Mouse (Mus musculus): ENCODE measurements at regions not wholly inside any gene's neighbourhood (a gene's known extent, or its start where the extent isn't known, plus 50 kb on each side); places are given as distances from the start of the nearest gene placed in this dataset.

DNA sequence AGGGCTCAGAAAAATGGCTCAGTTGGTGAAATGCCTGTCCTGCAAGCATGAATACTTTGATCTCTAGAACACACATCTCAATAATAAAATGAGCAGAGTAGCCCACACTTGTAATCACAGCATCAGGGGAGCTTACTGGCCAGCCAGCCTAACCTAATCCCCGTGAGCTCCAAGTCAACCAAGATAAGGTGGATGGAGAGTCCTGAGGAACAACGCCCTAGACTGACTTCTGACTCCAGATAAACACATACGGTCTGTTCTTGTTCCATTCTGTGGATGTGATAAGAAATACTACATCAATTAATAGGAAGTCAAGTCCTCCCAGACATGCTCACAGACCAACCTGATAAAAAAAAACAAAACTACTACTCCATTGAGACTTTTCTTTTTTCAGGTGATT is 180.4 kb upstream of the Jarid2 start:
- no peak for DNase-seq (ENCODE audit: inconsistent ontology term)

DNA sequence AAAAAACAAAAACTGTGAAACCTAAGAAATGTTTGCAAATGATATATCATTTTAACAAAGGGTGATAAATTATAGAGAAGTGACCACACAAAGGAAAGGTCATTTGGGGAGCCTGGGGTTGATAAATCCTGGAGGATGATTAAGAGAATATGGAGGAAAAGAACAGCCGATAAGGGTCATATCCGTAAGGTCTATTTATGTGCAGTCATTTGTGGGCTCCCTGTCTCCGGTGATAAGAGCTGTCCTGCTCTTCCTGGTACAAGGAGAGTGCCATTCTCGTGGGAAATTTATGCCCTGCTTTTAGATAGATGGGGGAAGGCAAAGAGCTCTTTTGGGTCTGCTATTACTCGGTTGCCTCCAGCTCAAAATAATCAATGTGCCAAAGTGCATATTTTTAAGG is 175.9 kb upstream of the Jarid2 start:
- DNase-seq (ENCODE audit: inconsistent ontology term): no peak

DNA sequence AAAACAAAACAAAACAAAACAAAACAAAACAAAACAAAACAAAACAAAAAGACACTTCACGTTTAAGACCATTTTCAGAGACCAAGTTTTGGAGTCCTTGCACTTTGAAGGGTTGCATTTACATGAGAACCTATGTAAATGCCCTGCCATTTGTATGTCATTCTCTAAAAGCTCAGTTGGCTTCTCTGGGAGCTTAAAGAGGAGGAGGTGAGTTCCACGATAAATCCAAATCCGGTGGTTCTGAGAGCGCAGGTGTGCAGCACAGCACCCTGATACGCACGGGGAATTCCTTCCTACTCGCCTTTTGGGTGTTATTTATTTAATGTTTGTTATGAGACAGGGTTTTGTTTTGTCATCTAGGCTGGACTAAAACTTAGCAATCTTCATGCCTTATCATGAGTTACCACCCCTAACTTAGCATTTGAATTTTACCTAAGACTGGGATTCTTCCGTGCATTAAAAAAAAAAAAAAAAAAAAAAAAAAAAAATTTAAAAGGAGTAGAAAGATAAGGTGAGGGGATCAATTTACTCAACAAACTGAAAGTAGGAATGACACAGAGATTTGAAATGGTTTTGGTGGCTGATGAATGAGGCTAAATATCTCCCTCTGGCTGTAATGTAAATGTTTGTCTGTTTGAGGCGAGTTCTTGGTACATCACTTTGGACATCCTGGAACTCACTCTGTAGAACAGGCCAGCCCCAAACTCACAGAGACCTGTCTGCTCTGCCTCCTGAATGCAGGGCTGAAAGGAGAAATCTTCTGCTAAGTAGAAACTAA is 174.4 kb upstream of the Jarid2 start:
- no peak for DNase-seq (ENCODE audit: inconsistent ontology term)

DNA sequence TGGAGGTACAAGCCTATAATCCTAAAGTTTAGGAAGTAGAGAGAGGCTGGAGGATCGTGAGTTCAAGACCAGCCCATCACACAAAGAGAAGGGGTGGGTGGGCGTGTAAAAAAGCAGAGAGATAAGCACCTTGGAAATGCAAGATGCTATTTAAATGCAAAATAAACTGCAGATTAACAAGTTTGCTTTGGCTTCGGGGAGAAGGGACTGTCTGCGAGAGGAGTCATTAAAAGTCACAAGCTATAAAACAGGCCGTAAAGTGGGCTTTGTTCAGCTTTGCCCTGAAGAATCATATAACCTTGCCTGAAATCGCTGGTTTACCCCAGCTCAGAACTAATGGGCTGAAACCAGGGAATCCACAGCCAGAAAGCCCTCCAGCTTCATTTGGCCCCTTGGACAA is 173.3 kb upstream of the Jarid2 start:
- no peak for DNase-seq (ENCODE audit: inconsistent ontology term)

DNA sequence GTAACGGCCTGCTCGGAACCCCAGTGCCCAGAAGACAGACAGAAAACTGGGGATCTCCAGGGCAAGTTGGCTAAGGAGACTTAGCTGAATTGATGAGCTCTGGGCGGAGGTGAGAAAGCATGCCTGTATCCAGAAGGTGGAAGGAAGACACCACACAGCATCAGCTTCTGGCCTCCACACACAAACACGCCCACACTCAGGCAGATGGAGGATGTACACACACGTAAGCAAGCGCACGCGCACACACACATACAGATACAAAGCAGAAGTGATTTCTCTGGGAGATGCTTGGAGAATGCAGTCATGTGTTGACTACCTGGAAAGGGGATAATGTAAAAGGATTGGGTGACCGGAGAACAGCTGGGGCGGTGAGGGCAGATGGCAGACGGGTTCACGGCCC is 171.2 kb upstream of the Jarid2 start:
- no peak for DNase-seq (ENCODE audit: inconsistent ontology term)

DNA sequence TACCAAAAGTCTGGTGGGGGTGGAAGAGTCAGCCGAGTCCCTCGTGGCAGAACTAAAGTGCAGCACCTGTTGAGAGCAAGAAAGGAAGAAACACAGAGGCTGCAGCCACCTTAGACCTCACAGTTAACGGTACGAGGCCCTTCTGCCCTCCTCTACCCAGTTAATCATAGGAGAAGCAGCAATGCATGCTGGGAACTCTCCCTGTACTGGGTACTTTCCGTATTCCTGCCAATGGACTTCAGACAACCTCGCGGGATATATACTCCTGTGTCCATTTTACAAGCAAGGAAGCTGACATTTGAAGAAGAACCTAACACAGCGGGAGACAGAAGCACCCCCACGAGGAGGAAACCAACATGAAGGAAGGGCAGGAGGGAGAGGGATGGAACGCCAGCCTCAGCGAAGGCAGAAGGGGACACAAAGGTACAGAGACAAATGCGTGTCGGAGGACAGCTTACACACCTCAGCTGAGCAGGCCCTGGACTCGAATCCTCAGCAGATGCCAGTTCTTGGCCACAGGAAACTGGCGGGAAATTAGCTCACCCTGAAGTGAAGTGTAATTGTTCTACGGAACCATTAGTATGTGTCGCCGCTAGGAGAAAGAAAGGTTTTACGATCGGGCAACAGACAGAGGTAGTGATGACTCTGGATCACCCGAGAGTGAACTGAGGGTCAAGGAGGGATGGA is 170.6 kb upstream of the Jarid2 start:
- no peak for DNase-seq (ENCODE audit: inconsistent ontology term)

DNA sequence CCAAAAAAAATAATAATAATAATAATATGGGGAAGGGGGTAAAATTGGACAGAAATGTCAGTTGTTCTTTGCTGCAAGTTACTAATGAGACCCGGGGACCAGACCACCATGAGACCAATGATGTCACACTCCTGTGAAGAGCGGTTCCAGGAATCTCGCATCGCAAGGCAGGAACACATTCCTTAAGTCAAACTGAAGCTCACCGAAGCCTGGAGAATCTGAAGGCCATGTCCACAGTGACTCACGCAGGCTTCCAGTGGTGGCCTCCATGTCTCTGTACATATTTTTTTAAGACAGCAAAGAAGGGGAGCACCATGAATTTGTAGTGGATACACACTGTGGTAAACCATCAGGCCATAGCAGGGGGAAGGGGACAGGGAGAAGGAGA is 170.1 kb upstream of the Jarid2 start:
- DNase-seq (ENCODE audit: inconsistent ontology term): no peak

DNA sequence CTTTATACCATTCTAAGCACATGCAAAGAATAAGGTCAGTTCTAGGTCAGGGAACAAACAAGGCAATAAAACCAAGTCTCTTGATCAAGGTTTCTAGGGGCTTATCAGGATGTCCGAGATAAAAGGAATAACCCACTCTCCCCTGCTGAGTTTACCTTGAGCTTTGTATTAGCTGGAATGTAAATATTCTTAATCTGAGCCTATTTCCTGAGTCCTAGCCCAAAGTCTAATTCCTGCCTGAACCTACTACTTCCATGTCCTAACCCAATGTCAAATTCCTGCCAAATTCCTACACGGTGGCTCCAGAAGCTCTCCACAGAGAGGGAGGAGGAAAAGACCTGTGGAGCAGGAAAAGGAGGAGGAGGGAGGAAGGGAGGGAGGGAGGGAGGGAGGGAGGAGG is 169.6 kb upstream of the Jarid2 start:
- no peak for DNase-seq (ENCODE audit: inconsistent ontology term)

DNA sequence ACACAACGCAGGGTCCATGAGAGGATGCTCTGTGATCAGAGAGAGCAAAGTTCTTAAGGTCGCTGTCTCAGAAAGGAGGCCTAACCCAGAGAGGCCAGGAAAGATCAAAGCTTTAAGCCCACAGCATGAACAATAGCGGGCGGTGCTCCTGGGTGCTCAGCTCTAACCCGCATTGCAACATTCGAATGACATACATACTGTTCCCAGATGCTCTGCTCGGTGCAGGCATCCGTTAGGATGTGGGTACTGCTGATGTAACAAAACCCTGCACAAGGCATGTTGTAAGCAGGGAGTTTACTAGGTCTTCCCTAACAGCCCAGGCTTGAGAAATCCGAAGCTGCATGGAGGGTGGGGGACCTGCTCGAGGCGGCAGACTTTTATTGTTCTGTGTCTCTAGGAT is 164.6 kb upstream of the Jarid2 start:
- DNase-seq (ENCODE audit: inconsistent ontology term): no peak

DNA sequence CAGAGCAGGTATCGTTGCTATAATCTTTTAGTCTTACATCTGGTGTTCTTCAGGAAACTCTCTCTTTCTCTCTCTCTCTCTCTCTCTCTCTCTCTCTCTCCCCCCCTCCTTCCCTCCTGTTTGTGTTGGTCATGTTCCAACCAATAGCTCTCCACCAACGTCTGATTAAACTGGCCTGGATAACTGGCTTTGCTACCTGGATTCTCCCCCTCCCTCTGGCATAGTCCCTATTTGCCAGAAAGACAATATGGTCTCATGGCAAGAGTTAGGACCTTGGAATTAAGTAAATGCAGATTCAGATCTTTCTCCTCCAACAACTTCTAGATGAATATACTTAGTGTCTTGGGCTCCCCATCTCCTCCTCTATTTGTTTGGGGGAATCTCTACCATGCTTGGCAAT is 161.6 kb upstream of the Jarid2 start:
- no peak for DNase-seq (ENCODE audit: inconsistent ontology term)

DNA sequence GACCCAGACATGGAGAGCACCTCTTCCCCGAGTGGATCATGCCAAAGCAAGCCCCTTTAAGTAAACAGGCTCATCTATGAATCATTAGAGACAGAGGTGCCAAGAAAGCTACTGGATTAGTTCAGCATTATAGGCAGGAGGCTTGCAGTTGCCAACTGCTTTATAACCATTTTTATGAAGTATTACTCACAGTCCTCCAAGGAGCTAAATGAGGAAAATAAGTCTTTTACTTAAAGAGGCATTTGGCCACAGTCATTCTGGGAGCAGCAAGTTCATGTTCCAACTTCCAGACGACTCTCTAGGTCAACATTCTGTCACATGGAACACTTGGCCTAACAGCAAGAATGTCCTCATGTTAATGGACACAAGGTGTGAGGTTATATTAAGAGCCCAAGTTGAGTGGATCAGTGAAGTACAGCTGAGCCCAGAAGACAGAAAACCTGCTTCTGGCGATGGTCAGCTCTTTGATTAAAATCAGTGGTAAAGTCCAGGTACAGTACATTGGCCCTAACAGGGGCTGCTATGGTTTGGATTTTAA is 160.0 kb upstream of the Jarid2 start:
- DNase-seq (ENCODE audit: inconsistent ontology term): peak; percentile 39

DNA sequence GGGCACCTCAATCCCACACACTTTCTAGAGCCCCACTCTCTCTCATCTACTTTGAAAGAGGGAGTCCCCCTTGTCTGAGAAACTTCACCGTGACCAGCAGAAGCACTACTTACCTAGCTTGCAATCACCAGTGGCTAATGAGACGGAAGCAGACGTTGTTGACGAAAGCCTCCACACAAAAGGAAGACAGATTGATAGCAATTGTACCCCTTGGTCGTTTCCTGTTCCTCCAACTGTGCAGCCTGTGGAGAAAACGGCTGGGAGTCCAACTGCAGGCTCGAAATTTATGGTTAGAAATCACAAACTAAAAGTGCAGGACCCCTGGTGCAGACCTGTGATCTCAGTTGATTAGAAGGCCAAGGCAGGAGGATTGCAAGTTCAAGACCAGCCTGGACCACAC is 155.8 kb upstream of the Jarid2 start:
- DNase-seq (ENCODE audit: inconsistent ontology term): no peak

DNA sequence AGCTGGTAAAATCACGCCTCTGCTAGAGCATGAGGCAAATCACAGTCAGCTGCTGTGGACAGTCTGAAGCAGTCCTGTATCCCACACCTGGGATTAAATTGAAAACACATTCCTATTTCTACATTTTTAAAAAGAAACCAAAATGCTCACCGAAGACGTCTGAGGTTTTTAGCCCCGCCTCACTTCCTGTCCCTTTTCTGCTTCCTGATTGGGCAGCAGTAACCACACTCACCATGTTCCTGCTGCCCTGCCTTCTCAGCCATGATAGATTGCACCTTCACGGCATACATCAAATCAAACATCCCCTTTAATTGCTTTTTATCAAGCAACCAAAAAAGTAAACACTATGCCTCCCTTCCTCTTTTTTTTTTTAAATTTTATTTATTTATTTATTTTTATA is 150.1 kb upstream of the Jarid2 start:
- no peak for DNase-seq (ENCODE audit: inconsistent ontology term)

DNA sequence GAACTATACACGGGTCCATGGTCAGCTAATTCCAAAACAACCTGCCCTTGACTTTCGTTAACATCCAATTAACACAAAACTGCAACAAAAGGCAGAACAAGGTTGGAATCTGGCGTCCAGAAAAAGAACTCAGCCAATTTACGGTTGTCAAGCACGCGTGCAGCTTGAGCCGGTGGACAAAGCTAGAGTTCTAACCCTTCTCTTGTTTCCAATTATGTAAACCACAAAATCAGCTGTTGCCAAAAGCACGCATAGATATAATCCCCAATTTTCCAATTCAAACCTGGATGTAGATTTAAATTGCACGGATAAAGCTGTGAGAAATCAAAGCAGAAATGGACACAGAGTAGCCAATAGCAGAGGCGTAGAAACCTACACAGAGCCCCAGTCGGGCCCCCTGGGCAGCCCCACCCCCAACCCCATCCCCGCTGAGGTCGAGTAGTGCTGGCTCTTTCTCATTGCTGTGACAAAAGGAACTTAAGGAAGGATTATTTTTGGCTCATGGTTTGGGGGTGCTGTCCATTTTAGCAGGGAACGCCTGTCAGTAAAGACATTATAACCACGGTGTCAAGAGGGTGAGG is 149.0 kb upstream of the Jarid2 start:
- peak; percentile 22 for DNase-seq (ENCODE audit: inconsistent ontology term)

DNA sequence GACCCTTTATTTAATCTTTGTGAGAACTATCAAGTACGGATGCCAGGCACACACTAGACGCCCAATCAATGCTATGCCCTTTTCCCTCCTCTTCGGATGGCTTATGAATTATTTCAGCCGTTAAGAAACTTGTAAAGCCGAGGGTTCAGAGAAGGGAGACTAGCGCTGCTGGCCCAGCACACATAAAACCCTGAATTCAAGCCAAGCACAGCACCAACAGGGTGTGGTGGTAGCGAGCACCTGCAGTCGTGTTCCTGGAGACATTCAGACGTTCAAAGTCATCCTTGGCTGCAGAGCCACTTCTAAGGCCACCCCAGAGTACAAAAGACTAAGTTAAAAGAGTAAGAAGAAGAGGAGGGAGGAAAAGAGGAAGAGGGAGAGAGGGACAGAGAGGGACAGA is 148.5 kb upstream of the Jarid2 start:
- no peak for DNase-seq (ENCODE audit: inconsistent ontology term)

DNA sequence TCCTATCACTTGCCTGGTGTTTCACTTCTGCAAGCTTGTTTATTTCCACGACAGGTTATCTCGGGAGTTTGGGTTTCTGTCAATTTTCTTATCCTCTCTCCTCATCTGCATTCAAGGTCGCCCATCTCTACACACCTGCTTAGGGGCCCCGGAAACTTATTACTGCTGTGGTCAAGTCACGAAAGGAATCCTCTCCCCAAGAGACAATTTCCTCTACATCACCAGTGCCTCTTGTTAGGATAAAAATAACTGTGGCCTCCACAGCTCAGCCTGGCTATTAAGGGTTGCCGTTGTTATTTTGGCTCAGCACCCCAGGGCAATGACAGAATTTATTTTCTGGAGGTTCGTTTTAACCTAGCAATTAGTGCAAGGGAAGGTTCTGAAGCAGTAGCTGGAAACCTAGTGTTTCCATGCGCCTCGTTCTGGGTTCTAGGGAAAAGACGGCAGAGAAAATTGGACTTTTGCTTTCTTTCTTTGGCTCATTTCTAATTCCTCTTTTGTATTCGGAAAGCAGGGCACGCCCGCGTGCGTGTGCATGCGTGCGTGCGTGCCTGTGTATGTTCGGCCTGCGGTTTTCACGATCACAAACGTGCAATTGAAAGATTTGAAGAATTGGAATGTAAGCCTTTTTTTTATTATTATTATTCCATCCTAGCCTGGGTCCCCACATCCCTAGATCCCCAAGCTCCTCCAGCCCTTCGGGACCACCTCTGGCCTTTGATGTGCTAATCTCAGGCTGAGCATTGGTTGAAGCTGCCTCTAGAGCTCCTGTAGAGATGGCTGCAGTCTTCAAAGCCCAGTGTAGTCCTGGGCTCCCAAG is 147.1 kb upstream of the Jarid2 start:
- no peak for DNase-seq (ENCODE audit: inconsistent ontology term)

DNA sequence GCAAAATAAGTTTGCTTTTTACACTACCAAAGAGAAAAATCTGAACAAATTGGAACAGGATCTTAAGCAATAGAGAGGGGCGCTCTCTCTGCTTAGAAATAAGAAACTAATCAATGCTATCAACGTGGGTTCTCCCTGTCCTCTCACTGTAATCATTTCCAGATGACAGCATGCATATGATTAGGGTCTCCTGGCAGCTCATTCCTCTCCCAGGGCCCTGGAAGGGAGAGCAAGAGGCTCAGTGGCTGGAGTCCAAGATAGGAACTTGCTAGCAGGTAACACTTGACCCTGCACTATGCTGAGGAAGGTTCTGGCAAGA is 146.5 kb upstream of the Jarid2 start:
- DNase-seq (ENCODE audit: inconsistent ontology term): no peak

DNA sequence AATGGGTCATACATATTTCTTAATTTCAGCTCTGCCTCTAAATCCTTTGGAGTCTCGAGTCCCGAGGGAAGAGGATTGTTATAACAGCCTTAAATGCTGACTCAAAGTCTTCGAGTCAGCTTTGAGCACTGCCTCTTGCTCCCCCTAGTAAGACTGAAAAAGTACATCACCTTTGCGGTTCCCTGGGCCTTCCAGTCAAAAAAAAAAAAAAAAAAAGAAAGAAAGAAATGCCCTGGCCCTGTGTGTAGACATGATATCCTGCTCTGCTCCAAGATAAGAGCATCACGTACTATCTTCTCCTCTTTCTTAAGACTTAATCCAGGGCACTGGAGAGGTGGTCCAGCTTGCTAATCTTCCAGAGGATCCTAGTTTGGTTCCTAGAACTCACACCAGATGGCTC is 145.7 kb upstream of the Jarid2 start:
- no peak for DNase-seq (ENCODE audit: inconsistent ontology term)

DNA sequence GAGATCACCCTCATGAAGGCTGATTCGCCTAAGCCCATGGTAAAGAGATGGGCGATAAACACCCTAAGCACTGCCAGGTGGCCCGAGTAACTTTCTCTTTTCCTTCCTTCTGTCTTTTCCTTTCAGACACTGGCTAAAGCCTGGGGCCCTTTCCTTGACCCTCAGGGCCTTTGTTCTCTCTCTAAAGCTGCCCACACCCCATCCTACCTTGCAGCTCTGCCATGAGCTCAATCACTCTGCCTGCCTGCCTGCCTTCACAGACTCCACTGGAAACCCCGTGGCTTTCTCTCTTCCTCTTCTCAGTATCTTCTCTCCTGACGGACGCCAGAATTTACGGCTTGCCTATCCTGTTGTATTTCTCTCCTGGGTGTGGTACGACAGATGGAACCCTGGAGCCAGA is 145.1 kb upstream of the Jarid2 start:
- no peak for DNase-seq (ENCODE audit: inconsistent ontology term)

DNA sequence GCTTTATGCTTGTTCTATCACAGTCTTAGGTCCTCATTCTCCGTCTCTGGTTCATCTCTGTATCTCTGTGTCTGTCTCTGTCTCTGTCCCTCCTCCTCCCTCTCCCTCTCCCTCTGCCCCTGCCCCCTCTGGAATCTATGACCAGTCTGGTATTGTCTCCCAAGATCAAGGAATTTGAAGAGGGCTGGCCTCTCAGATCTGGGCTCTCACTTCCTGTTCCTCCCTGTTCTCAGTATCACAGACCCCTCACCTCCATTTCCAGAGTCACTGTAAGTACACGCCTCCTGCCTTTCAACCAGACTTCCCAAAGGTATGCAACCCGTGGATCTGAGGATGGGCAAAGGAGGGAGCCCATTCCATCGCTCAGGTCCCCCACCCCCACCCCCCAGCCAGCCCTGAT is 144.7 kb upstream of the Jarid2 start:
- DNase-seq (ENCODE audit: inconsistent ontology term): no peak

DNA sequence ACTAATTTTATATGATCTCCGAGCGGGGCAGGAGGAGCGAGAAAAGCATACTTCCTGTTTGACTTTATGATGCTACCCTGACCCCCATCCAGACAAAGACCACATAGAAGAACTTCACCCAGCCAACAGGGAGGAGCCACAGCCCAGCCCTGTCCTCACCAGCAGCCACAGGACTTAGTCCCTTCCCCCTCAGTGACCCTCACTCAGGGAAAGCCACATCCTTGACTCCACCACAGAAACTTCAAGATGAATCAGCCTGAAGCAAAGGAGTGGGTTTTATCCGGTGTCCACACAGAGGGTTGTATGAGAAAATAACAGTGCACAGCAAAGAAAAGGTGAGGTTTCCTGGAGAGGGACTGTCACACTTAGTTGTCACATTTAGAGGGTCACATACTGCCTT is 141.4 kb upstream of the Jarid2 start:
- no peak for DNase-seq (ENCODE audit: inconsistent ontology term)

DNA sequence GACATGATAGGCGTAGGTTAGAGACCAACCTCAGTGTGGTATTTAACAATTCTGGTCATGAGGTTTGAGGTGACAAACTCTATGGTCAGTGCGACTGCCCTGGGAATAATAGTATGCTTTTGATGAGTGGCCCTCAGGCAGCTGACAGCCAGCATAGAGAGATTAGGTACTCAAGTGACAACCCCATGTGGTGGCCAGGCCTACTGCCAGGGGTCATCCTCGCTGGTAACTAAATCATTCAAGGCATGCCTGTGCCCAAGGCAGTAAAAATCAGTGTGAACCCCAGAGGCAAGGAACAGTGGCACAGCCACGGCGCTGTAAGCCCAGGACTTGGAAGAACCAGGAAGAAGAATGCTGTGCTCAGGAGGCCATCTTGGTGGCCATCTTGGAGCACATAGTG is 134.6 kb upstream of the Jarid2 start:
- no peak for DNase-seq (ENCODE audit: inconsistent ontology term)

Data from Muller cell, postnatal 12 days (primary cell).